ENCODE assay signal across 15 mouse cellular contexts in genomic region chr3:34172899-34173298, GRCm38 (mm10).
"Had no signal": no experiment of that assay in that cellular context is flagged by ENCODE, and none has a peak within 500 bp of the region (broad histone marks: within the 10 kb centered on the region; RNA-seq: fewer than 3 reads in every experiment).

No protein-coding gene starts in this region.

- H3K27ac ChIP-seq: kidney, embryonic 15.5 days; left cerebral cortex, adult 2 months; limb, embryonic 10.5 days; liver, embryonic 15.5 days; macrophage; neural tube, embryonic 12.5 days; stomach, embryonic 15.5 days had no signal

- H3K9me3 ChIP-seq: kidney, embryonic 15.5 days; limb, embryonic 10.5 days; liver, embryonic 15.5 days; megakaryocyte, embryonic 14.5 days; neural tube, embryonic 12.5 days; stomach, embryonic 15.5 days had no signal

- H3K4me2 ChIP-seq: kidney, embryonic 15.5 days; liver, embryonic 11.5 days; liver, embryonic 15.5 days; neural tube, embryonic 12.5 days; stomach, embryonic 15.5 days had no signal

- H3K4me3 ChIP-seq: kidney, embryonic 15.5 days; left cerebral cortex, adult 2 months; limb, embryonic 10.5 days; liver, embryonic 15.5 days; megakaryocyte, embryonic 14.5 days; neural tube, embryonic 12.5 days; stomach, embryonic 15.5 days had no signal

- DNase-seq: kidney, adult 18-20 months; kidney, postnatal 25 days; lung, adult 2 months; right cerebral cortex, postnatal 14 days; thymus, postnatal 4 days had no signal

- H3K4me1 ChIP-seq: kidney, embryonic 15.5 days; limb, embryonic 10.5 days; liver, embryonic 15.5 days; megakaryocyte, embryonic 14.5 days; neural tube, embryonic 12.5 days; stomach, embryonic 15.5 days had no signal

- H3K9ac ChIP-seq: kidney, embryonic 15.5 days; liver, embryonic 15.5 days; neural tube, embryonic 12.5 days; stomach, embryonic 15.5 days had no signal

- H3K27me3 ChIP-seq: kidney, embryonic 15.5 days; liver, embryonic 15.5 days; megakaryocyte, embryonic 14.5 days; neural tube, embryonic 12.5 days; stomach, embryonic 15.5 days had no signal

- ATAC-seq: lung, postnatal 0 days had no signal

- H3K36me3 ChIP-seq: kidney, embryonic 15.5 days; limb, embryonic 10.5 days; liver, embryonic 15.5 days; neural tube, embryonic 12.5 days; stomach, embryonic 15.5 days had no signal
